Mouse (Mus musculus) liver, postnatal 0 days (tissue): ENCODE measurements around the gene 5730522E02Rik.

Experiments used
- CTCF ChIP-seq: sonication (generic); IDR thresholded peaks from 2 replicates; pipeline ENCODE4 v1.5.1; 2016; ENCODE audit warnings: antibody characterized with exemption, low read depth
- EP300 ChIP-seq: IDR thresholded peaks from 2 replicates; pipeline ENCODE4 v1.6.1; 2016; ENCODE audit warnings: antibody characterized with exemption, low read depth, mild to moderate bottlenecking

DNA sequence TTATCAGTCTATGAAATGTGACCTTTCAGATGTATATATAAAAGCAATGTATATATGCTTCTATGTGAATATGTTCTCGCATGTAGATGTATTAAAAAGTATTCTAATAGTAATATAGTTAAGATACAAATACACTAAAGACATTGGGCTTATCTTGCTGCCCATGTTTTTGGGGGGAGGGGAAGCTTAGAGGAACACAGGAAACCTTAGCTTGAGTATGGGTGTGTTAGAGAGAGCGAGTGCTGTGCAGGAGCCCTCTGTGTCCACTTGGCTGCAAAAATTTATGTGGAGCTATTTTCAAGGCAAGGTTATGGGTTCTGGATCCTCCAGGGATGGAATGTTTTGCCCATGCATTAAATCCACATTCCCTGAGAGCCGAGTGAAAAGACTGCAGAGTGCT lies 15.1 kb downstream of the 5730522E02Rik start:
- no peak for TF ChIP-seq EP300
- no peak for TF ChIP-seq CTCF
